Mouse (Mus musculus): ENCODE data around the gene Cd82.

GRCm38 (mm10) chr2:93452057-93452456, 10.9 kb downstream of the Cd82 start:
- TF ChIP-seq CTCF (IDR thresholded peaks at IDR 0.05; ENCODE audit: extremely low read depth, insufficient read depth, insufficient read length, insufficient replicate concordance) = no peak
- TF ChIP-seq POLR2A (IDR thresholded peaks at IDR 0.05; ENCODE audit: low read depth, low read length) = no peak

Measured in spleen, adult 2 months (tissue).